Mouse (Mus musculus) natural killer cell, adult 2 months (primary cell): Measurements from ENCODE around the gene Il4.

Source experiments
- DNase-seq, 2 experiments: peaks; one replicate each; pipeline ENCODE4 v3.0.0; 2022; ENCODE audit warnings: low spot score in 2 of 2

The Il4 gene

DNA sequence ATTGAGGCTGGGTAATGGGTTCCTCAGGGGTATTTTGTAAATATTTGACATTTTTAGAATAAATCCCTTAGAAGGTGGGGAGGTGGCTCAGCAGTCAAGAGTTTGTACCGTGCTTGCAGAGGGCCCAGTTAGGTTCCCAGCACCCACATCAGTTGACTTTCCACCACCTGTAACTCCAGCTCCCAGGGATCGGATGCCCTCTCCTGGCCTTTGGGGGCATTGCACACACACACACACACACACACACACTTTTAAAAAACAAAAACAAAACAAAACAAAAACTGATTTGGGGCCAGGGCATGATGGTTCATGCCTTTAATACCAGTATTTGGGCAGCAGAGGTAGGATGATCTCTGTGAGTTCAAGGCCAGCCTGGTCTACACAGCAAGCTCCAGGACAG, 5.7 kb upstream of the Il4 start:
- no peak for DNase-seq

DNA sequence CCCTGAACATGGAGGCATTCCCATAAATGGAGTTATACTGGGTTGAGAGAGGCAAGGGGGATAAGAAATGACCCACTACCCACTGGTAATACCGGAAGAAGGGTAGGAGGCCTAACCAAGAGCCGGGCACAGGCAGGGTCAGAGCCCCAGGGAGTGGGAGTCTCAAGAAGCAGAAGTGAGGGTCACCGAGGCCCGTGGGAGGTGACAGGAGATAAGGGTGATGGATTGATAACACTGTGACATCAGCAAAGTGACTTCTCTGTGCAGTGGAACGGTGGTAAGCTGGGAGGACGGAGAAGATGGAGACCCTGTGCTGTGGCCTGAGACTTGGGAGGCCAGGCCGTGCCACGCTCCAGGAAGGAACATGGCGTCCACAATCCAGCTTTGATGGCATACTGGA, 5.1 kb upstream of the Il4 start:
- DNase-seq, result no peak

DNA sequence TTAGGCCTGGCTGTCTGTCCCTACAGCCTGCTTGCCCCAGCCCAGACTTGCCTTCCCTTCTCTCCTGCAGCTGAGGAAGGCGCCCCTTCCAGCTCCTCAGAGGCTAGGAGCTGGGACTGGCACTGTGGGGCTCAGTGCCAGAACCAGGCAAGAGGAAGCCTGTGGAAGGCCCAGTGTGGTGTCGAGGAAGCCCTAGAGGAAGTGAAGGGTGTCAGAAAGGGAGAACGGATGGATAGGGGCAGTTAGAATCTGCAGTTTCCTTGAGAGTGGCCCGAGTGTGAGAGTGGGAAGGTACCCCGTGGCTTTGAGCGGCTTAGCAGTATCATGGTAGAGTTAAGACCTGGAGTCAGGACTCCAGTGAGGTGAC, 4.0 kb upstream of the Il4 start:
- DNase-seq, result no peak

DNA sequence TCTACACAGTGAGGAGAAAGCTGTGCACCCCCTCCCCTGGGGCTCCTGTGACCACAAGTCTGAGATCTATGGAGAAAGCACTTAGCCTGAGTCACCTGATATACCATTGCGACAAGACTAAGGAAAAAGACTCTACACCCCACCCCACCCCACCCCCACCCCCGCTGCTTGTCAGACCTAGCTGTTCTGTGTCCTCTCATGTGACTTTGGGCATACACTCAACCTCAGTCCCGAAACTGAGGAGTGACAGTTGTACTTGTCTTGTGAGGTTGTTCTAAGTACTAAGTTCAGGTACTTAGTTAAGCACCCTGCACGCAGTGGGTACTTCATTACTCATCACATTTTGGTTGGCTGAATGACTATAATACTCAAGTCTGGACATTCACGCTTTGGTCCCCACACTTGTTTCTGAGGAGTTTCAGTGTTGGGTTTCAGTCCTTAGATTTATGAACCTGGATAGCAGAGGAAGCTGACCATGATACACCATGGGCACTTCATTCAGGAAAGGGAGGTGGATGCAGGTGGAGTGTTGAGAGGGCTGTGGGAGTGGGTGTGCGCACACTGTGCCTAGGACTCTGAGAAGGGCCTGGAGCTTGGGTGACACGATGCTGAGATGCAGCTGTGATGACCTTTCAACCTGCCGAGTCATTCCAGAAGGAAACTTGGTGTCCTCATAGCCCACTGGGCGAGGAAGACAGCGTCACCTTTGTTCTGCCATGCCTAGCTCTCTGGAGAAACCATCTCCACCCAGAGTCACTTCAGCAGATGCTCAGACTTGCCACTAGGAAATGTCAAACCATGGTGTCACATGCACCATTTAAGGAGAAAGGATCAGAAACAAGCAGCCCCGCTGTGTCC, 3.3 kb upstream of the Il4 start:
- no peak for DNase-seq

DNA sequence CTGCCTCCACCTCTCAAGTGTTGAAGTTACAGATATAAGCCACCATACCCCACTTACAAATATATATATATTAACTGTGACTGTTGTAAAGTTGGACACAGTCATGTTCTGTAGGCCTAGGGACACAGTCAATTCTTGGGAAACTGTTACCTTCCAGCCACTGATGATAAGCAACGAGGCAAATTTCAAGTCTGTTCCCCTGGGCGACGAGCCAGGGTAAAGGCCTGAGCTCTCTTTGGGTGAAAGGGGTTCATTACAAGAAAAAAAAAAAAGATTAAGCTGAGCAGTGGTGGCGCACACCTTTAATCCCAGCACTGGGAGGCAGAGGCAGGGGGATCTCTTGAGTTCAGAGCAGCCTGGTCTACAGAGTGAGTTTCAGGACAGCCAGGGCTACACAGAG, 1.6 kb upstream of the Il4 start:
- DNase-seq, result no peak

DNA sequence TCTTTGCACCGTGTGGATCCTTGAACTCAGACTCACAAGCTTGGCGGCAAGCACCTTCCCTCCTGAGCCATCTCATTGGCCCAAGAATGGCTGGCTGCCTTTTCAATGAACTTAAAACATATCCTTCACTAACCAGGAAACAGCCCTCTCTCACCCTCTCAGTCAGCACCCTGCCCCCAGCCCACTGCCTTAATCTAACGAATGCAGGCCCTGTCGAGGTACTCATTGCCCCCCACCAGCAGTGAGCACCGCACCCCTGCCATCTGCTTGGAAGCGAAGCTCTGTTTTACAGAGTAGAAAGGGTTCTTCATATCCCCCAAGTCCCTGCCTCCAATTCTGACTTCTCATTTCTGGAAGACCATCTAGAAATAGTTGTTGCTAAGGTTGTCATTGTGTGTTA, 959 bp upstream of the Il4 start:
- no peak for DNase-seq

DNA sequence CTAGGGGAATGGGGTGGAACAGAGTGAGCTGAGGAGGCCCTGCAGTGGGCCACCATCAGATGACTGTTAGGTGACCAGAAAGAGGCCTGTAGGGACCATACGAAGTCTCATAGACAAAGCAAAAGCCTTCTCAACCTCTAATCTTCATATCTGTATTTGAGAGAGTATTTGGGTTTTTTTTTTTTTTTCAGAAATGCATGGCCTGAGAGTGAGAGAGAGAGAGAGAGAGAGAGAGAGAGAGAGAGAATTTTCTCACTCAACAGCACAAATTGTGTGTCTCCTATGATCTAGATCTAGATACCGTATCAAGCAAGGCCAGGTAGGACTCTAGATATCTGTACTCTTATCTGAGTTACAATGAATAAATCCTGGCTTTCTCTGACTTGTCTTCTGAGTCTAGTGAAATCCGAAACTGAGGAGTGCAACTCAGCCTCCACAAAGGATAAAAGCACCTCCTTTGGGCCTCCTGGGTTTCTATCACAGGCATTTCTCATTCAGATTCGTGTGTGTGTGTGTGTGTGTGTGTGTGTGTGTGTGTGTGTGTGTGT, 833 bp downstream of the Il4 start:
- DNase-seq, result no peak

DNA sequence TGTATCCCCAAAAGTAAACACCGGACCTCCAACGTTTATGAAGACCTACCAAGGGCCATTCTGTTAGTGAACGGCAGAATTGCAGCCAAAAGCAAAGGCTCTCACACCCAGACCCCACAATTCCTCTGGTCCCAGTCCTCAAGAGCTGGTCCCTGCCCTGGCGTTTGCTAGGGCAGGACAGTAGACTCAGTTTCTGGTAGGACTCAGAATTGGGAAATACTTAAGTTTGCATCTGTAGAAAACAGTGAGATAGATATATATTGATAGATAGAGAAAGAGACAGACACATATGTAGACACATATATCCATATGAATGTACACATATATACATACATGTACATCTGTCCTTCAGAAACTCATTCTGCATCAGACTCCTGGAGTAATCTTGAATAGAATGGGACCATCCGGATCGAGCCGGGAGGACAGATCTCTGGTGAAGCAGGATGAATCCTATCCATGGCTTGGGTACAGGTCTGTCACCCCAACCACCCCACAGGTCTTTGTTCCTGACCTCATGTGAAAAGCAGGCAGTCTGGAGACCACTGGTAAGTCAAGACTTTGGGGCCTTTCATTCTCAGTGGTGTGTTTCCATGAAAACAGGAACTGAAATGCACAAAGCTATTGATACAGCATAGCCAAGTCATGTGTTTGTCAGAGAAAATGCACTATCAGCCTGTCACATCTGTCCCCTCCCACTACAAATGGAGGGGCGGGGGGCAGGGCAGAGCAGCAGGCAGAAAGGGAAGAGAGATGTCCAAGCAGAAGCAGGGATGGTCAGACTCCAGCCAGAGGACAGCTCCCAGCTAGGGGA, 1.5 kb downstream of the Il4 start:
- DNase-seq, result no peak

DNA sequence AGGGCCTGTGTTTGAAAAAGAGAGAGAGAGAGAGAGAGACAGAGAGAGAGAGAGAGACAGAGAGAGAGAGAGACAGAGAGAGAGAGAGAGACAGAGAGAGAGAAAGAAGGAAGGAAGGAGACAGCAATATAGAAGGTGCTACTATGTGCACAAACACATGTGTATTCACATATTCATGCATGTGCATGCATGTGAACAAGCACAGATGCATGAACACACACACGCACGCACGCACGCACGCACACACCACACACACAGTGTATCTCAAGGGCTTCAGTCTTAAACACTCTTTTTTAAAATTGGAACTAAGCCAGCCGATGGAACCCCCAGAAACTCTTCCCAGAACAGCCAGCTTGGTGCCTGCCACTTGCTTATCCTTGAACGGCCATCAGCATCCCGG, 2.9 kb downstream of the Il4 start:
- no peak for DNase-seq

DNA sequence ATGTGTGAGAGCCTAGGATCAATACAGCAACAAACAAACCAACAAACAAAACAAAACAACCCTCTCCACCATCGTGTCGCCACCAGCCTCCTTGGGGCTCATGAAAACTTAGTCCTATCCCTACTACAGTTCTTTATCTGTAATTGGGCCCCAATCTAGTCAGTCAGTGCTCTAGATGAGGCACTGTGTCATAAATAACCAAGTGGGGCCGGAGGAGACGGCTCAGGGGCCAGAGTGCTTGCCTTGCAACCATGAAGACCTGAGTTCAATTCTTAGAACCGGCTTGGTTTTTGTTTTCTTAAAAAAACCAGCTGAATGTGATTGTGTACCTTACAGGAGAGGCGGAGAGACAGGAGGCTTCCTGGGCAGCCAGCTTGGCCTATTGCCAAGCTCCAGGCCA, 3.3 kb downstream of the Il4 start:
- no peak for DNase-seq

DNA sequence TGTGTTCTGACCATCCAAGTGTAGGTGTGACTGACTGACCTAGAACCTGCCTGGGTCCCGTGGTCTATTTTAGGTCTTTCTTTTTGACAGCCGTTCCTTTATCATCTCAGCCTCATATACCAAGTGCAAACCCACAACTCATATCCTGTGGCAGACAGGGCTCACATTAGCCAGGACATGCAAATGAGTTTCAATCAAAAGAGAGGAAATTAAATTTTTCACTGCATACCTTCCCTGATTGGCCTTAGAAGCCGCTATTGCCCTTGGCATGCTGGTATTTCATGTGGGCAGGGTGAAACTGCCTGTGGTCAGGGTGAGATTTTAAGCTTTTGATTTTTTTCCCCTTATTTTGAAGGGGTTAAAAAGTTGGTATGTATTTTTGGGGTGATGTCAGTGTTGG, 8.8 kb downstream of the Il4 start:
- DNase-seq, result peak; percentile 45 to 70

DNA sequence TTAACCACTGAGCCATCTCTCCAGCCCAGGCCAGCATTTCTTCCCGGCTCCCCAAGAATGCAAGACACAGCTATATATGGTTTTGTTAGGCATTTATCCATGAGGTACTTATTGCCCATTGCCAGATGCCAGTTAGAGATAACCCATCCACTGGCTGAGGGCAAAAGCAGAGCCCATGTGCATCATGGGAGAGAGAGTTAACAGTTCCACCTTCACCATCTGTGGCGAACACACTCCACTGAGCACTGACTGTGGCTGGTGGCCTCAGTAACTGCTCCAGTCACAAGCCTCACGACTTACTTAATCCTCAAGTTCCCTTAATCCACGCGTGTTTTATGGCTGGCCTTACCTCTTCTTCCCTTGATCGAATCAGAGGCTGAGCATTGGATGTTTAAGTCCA, 9.2 kb downstream of the Il4 start:
- DNase-seq, result no peak

DNA sequence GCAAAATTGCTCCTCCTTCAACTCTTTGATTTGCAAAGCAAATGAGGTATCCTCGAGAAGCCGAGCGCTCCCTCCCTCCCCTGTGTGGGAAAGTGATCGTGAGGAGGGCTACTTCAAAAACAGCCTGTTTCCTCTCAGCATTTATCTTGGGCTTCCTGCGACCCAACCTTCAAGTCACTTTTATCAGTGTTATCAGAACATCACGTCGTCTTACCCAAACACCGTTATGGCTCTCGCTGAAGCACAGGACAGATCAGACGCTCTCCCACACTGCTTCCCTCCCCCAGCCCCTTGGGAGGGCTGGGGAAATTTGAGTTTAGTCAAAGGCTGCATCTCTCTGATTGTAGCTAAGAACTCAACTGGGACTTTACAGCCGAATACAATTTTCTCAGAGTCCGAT, 12.9 kb downstream of the Il4 start:
- no peak for DNase-seq

DNA sequence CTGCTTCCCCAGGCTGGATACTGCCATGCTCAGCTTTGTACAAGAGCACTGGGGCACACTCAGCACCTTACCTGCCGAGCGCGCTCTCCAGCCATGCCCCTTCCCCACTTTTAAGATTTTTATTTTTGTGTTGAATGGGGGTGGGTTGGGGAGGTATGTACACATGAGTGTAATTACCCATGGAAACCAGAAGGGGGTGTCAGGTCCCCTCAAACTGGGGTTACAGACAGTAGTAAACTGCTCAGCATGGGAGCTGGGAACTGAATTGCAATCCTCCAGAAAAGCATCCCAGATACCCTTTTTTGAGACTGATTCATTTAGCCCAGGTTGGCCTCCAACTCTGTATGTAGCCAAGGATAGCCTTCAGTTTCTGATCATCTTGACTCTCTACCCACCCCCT, 13.5 kb downstream of the Il4 start:
- no peak for DNase-seq

DNA sequence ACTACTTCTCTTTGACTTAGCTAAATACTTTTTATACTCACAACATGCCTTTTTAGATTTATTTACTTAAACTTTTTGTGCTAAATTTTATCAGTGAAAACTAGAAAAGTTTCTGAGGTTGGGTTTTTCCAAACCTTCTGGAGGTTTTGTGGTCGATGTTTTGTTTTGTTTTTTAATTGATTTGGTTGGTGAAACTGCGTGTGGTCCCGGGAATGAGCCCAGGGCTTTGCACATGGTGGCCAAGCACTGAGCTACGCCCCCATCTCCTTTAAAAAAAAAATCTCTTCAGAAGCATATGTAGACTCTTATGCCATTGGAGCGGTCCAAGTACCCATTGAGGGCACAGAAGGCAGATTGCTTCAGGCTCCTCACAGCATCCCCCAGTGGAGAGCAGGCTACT, 27.4 kb downstream of the Il4 start:
- DNase-seq, result no peak

DNA sequence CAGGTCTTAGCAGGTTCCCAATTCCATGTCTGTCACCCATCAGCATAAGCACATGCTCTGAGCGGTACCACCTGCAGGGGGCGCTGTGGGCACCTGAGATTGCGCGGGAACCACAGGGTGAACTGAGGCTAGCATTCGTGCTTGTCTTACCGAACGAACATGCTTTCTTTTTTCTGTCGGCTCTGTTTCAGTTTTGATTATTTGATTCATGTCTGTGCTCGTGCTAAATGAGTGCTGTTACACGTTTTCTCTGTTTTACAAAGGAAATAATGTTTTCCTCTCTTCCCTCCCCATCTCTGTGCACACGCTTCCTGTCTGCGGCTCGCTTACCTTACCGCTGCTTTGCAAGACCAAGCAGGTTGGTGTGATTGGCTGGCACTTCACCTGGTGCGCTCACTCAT, 28.1 kb downstream of the Il4 start:
- DNase-seq, result peak; percentile 42 to 62

DNA sequence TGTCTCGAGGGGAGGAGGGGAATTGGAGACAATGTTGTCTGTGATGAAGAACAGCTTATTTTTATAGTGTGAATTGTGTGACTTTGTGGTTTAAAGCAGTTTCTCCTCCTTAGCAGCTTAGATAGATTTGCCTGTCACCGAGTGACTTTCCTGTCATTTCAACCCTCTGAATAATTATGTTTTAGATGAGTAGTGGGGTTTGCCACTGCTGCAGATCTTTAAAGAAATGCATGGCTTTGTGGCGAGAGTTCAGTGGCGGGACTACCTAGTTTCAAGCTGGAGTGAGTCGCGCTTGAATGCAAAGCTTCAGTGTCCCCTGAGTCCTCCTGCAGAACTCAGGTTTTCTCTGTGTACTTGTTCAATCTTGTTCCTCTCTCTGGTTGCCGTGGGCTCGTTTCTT, 30.2 kb downstream of the Il4 start:
- no peak for DNase-seq

DNA sequence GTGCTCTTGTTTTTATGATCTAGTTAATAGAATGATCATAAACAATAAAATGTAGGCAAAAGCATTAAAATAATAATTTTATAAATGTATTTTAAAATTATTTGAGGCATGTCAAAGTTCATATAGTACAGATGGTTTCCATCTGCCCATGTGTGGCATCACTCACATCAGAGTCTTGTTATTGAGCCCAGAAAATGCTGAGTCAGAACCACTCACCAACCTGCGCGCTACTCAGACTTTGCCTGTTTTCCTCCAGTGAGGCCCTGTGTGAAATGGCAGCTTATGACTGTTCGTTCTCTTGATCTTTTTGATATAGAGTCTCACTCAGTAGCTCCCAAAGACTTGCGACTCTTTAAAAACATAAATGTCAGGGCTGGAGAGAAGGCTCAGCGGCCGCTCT, 33.0 kb downstream of the Il4 start:
- DNase-seq, result no peak

DNA sequence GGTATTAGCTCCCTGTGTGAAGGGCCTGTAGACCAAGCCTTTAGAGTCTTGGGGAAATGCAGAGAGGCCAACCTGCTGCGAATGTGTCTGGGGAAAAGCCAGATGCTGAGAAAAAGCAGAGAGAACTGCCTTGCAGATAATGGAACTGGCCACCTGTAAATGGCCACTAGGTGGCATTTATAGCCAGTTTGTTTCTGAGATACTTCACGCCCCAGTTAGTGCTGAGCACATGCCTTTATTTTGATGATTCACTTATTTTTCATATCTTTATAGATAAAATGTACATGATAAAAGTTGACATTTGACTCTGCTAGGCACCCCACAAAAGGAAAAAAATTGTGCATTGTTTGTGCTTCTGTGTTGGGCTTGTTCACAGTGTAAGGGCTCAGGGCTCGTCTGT, 33.6 kb downstream of the Il4 start:
- no peak for DNase-seq

DNA sequence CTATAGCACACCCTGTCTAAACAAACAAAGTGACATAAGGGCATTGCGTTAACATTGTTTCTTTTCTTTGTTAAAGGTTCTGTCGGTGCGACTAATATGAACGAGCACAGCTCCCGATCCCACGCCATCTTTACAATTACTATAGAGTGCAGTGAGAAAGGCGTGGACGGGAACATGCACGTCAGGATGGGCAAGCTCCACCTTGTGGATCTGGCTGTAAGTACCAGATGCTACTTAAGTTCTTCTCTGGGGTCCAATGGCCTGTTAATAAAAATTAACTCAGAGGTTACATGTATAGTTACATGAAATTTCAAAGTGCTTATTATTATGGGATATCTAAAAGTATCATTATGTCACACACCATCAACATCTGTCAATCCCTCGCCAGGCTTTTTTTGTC, 35.3 kb downstream of the Il4 start:
- DNase-seq, result no peak

DNA sequence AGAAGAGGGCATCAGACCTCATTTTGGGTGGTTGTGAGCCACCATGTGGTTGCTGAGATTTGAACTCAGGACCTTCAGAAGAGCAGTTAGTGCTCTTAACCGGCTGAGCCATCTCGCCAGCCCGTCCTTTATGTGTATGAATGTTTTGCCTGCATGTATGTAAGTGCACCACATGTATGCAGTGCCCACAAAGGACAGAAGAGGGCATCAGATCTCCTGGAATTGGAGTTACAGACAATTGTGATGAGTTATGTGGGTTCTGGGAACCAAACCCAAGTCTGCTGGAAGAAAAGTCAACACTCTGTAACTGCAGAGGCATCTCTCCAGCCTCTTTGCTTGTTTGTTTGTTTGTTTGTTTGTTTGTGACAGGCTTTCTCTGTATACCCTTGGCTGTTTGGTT, 37.9 kb downstream of the Il4 start:
- DNase-seq, result no peak

DNA sequence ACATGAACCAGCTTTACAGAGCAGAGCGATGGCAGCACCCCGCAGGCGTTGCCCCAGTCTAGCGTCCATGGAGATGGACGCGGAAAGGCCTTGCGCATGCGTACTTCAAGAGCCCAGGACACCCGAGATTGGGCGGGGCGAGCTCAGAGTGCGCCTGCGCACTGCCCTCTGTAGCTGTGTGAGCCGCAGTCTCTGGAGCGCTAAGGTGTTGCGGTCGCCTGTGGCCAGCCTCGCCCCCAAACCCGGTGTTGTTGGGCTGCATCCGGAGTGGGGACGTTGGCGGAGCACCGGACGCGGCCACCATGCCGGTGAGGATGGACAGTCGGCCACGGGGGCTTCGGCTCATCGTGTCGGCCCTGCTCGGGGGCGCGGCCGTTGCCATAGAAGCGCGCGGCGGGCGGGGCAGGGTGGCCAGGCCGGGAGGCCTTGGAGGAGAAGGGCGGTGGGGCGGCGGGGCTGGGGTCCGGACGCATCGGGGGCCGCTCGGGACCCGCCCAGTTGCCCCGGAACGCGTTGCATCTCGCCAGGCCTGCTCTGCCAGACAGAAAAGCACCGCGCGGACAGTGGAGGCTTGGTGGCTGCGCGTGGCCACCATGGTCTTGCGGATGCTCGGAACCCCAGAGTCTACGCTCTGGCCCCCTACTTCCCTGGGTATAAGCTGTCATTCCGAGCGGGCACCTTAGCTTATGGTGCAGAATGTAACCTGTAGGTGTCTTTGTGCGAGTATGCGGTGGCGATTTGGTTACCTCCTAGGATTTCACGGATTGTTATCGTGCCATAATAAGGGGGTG, 51.0 kb downstream of the Il4 start, which contains the start of gene Kif3a:
Gene Kif3a (plus strand): TSS at position 156 of the 791 bp plus-strand sequence.
- DNase-seq, result peak; percentile 90 to 94
